Mouse (Mus musculus) neural tube, embryonic 14.5 days (tissue): ENCODE measurements around the gene Hspa8. TPM values are rescaled to one million over a fixed set of nuclear protein-coding genes. Genes with fewer than 3 reads are reported as not detected.

Experiments
- ATAC-seq: fragments of 200-750 bp; cut with Nextera tagmentation; 2 replicates; pipeline ENCODE4 v1.8.0; 2017; ENCODE audit warnings: low read depth, mild to moderate bottlenecking, moderate TSS enrichment, moderate library complexity
- H3K27ac ChIP-seq: fragments of 300-500 bp; sonication (generic); 2 replicates; pipeline ENCODE4 v1.5.1; 2014; ENCODE audit warnings: low read depth, mild to moderate bottlenecking, control low read depth, low read length, moderate library complexity, mixed read lengths
- H3K27me3 ChIP-seq: fragments of 300-500 bp; sonication (generic); 2 replicates; pipeline ENCODE4 v1.6.1; 2014; ENCODE audit warnings: low read length; ENCODE audit not compliant: control insufficient read depth, insufficient read depth
- H3K36me3 ChIP-seq: fragments of 300-500 bp; sonication (generic); 2 replicates; pipeline ENCODE4 v1.6.1; 2014; ENCODE audit warnings: low read length, mixed read lengths; ENCODE audit not compliant: control insufficient read depth, insufficient read depth
- H3K4me1 ChIP-seq: fragments of 300-500 bp; sonication (generic); 2 replicates; pipeline ENCODE4 v1.6.1; 2014; ENCODE audit warnings: low read length; ENCODE audit not compliant: control insufficient read depth, insufficient read depth
- H3K4me2 ChIP-seq: fragments of 300-500 bp; sonication (generic); 2 replicates; pipeline ENCODE4 v1.6.1; 2014; ENCODE audit warnings: mild to moderate bottlenecking, low read depth, low read length, control low read depth
- H3K4me3 ChIP-seq: fragments of 300-500 bp; sonication (generic); 2 replicates; pipeline ENCODE4 v1.5.1; 2014; ENCODE audit warnings: low read depth, low read length, control low read depth, mixed read lengths
- H3K9ac ChIP-seq: fragments of 300-500 bp; sonication (generic); replicated peaks from 2 replicates; pipeline ENCODE4 v1.6.1; 2014; ENCODE audit warnings: low read depth, mild to moderate bottlenecking, control low read depth, low read length, mixed read lengths
- H3K9me3 ChIP-seq: fragments of 300-500 bp; sonication (generic); 2 replicates; pipeline ENCODE4 v1.6.1; 2016; ENCODE audit warnings: low read length; ENCODE audit not compliant: control insufficient read depth
- WGBS: fragments of 180-500 bp; shearing (Covaris S2); extraction: QIAGEN DNeasy Blood & Tissue Kit; methylation state at CpG from one replicate; pipeline ENCODE4 v1.1.7; 2014; 5-methylcytosine and 5-hydroxymethylcytosine counted together
- polyA plus RNA-seq: library from polyadenylated mRNA; unstranded; fragments of >200 nt; fragmentation: Nextera tagmentation; extraction: Ambion mirVana; gene quantifications from 2 replicates; pipeline ENCODE4 v1.2.1, GENCODE M21; 2014

Gene Hspa8
- polyA plus RNA-seq, 1 experiment from 2014 or later: 2,884 TPM

GRCm38 (mm10) chr9:40814060-40814459, 13.3 kb downstream of the Hspa8 start:
- Histone ChIP-seq H3K4me1 (no peaks in the 10 kb centered on the region), H3K9ac (no peak overlapping the region), H3K36me3 (no peaks in the 10 kb centered on the region), H3K27ac (no peak overlapping the region), H3K27me3 (no peaks in the 10 kb centered on the region), H3K4me2 (no peak overlapping the region), H3K4me3 (no peak overlapping the region), H3K9me3 (no peaks in the 10 kb centered on the region)
- 89% methylated on average over 7 of the region's 7 CpGs for WGBS
- no peak for ATAC-seq

- peaks cover 3% of the 10 kb centered on the region; the same call in 1 of the 2 replicates for H3K4me1 ChIP-seq
- no peaks in the 10 kb centered on the region for H3K27me3 ChIP-seq
- no peak overlapping the region for H3K27ac ChIP-seq
- H3K9ac ChIP-seq: no peak overlapping the region
- no peak for ATAC-seq
- H3K36me3 ChIP-seq: no peaks in the 10 kb centered on the region
- H3K4me3 ChIP-seq: no peak overlapping the region
- WGBS: 87% methylated on average over 5 of the region's 5 CpGs
- no peaks in the 10 kb centered on the region for H3K9me3 ChIP-seq
- H3K4me2 ChIP-seq: no peak overlapping the region
Observed at GRCm38 (mm10) chr9:40817325-40818028, 16.7 kb downstream of the Hspa8 start.

GRCm38 (mm10) chr9:40825601-40826000, 24.8 kb downstream of the Hspa8 start:
- WGBS: 51% methylated on average over 6 of the region's 6 CpGs

GRCm38 (mm10) chr9:40827366-40827765, 26.6 kb downstream of the Hspa8 start:
- H3K9me3 ChIP-seq: no peaks in the 10 kb centered on the region
- H3K4me3 ChIP-seq: no peak overlapping the region
- 72% methylated on average over 4 of the region's 4 CpGs for WGBS
- H3K4me2 ChIP-seq: no peak overlapping the region
- no peaks in the 10 kb centered on the region for H3K4me1 ChIP-seq
- no peak overlapping the region for H3K9ac ChIP-seq
- no peak overlapping the region for H3K27ac ChIP-seq
- no peak for ATAC-seq
- no peaks in the 10 kb centered on the region for H3K36me3 ChIP-seq
- no peaks in the 10 kb centered on the region for H3K27me3 ChIP-seq

More at GRCm38 (mm10) chr9:40825601-40826000, 24.8 kb downstream of the Hspa8 start:
- ATAC-seq: no peak
- Histone ChIP-seq H3K4me3 (no peak overlapping the region), H3K9ac (no peak overlapping the region), H3K27me3 (no peaks in the 10 kb centered on the region), H3K4me1 (peaks cover 3% of the 10 kb centered on the region; the same call in 1 of the 2 replicates), H3K4me2 (no peak overlapping the region), H3K36me3 (no peaks in the 10 kb centered on the region), H3K27ac (no peak overlapping the region), H3K9me3 (no peaks in the 10 kb centered on the region)

GRCm38 (mm10) chr9:40834569-40834968, 33.8 kb downstream of the Hspa8 start:
- Histone ChIP-seq H3K4me1 (no peaks in the 10 kb centered on the region), H3K9me3 (no peaks in the 10 kb centered on the region), H3K27me3 (no peaks in the 10 kb centered on the region), H3K27ac (no peak overlapping the region), H3K9ac (no peak overlapping the region), H3K36me3 (no peaks in the 10 kb centered on the region), H3K4me2 (no peak overlapping the region), H3K4me3 (no peak overlapping the region)
- 6% methylated on average over 12 of the region's 12 CpGs for WGBS
- ATAC-seq: peak; percentile 63; the same call in 1 of the 2 replicates

- no peaks in the 10 kb centered on the region for H3K4me1 ChIP-seq
- H3K27ac ChIP-seq: no peak overlapping the region
- no peaks in the 10 kb centered on the region for H3K9me3 ChIP-seq
- H3K4me2 ChIP-seq: no peak overlapping the region
- no peaks in the 10 kb centered on the region for H3K27me3 ChIP-seq
- no peaks in the 10 kb centered on the region for H3K36me3 ChIP-seq
- no peak overlapping the region for H3K9ac ChIP-seq
- no peak overlapping the region for H3K4me3 ChIP-seq
- ATAC-seq: no peak
- WGBS: 91% methylated on average over 3 of the region's 3 CpGs
Observed at GRCm38 (mm10) chr9:40836681-40837080, 35.9 kb downstream of the Hspa8 start.

- no peak overlapping the region for H3K4me2 ChIP-seq
- H3K27ac ChIP-seq: no peak overlapping the region
- H3K9me3 ChIP-seq: no peaks in the 10 kb centered on the region
- WGBS: 88% methylated on average over 3 of the region's 3 CpGs
- H3K27me3 ChIP-seq: no peaks in the 10 kb centered on the region
- H3K9ac ChIP-seq: no peak overlapping the region
- ATAC-seq: no peak
- H3K4me1 ChIP-seq: no peaks in the 10 kb centered on the region
- H3K4me3 ChIP-seq: no peak overlapping the region
- no peaks in the 10 kb centered on the region for H3K36me3 ChIP-seq
Observed at GRCm38 (mm10) chr9:40839662-40840061, 38.9 kb downstream of the Hspa8 start.

- H3K9me3 ChIP-seq: no peaks in the 10 kb centered on the region
- no peak overlapping the region for H3K4me3 ChIP-seq
- H3K9ac ChIP-seq: no peak overlapping the region
- no peaks in the 10 kb centered on the region for H3K27me3 ChIP-seq
- peaks cover 6% of the 10 kb centered on the region; the same call in 1 of the 2 replicates for H3K4me1 ChIP-seq
- WGBS: 35% methylated on average over 2 of the region's 2 CpGs
- H3K27ac ChIP-seq: no peak overlapping the region
- H3K4me2 ChIP-seq: no peak overlapping the region
- no peaks in the 10 kb centered on the region for H3K36me3 ChIP-seq
- ATAC-seq: peak; percentile 32; the same call in 1 of the 2 replicates
Observed at GRCm38 (mm10) chr9:40851515-40851914, 50.7 kb downstream of the Hspa8 start.

GRCm38 (mm10) chr9:40858461-40859160, 57.8 kb downstream of the Hspa8 start:
- 0 out of 2 replicates have a peak, but pooled peaks cover 3% of the 10 kb centered on the region for H3K27me3 ChIP-seq
- 8% methylated on average over 21 of the region's 21 CpGs for WGBS
- H3K9ac ChIP-seq: 0 out of 2 replicates have a peak overlapping the region, but pooled peaks have one; percentile 28
- H3K4me1 ChIP-seq: no peaks in the 10 kb centered on the region; the same call in 1 of the 2 replicates
- peak overlapping the region; percentile 25 for H3K4me3 ChIP-seq
- H3K27ac ChIP-seq: peak overlapping the region; percentile 62; the same call in 1 of the 2 replicates
- H3K4me2 ChIP-seq: peak overlapping the region; percentile 58
- peak; percentile 71; the same call in 1 of the 2 replicates for ATAC-seq
- H3K9me3 ChIP-seq: no peaks in the 10 kb centered on the region
- no peaks in the 10 kb centered on the region for H3K36me3 ChIP-seq
